Mouse (Mus musculus) small intestine, adult 2 months (tissue): ENCODE results near the gene Abcb9.

ENCODE experiments used
- CTCF ChIP-seq: fragments of 200-500 bp; IDR thresholded peaks from 2 replicates; pipeline ENCODE4 v1.5.1; 2012; ENCODE audit warnings: low read depth, mild to moderate bottlenecking, control low read depth, inconsistent platforms, low read length, moderate library complexity, mixed read lengths; ENCODE audit not compliant: insufficient replicate concordance, insufficient read length; ENCODE audit errors: extremely low read depth
- POLR2A ChIP-seq: fragments of 200-500 bp; IDR thresholded peaks from 2 replicates; pipeline ENCODE4 v1.6.1; 2012; ENCODE audit warnings: low read depth, mild to moderate bottlenecking, control low read depth, inconsistent platforms, low read length, moderate library complexity

- TF ChIP-seq POLR2A (no peak), CTCF (no peak)
Measured at GRCm38 (mm10) chr5:124089868-124090267, 5.7 kb downstream of the Abcb9 start.
